ENCODE assay signal across 8 mouse cellular contexts in the genomic region with DNA sequence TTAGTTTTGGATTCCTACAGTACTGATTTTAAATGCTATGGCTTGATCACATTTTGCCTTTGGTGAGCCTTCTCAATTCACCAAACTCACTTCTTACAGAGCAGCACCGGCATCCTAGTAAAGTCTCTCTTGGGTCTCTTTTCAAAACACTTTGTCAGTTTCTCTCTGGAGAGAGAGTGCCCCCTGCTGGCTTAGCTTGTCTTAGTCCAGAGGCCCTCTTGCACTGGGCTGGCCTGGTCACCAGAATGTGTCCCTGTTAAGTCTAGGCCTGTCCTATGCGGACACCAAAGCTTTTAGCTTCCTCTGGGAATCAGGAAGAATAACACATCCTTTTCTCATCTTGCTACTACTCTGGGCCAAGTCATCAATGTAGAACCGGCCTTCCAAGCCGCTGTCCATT.
A peak's percentile ranks its signal among the peaks of the same experiment; 100 is the strongest.
DNase-seq lines count a peak whose midpoint lies in the region; ATAC-seq lines count a peak whose summit lies in the region.

No protein-coding gene starts in this region.

- no peaks in the 10 kb centered on the region for H3K9me3 ChIP-seq in forebrain, embryonic 14.5 days (replicated peaks; ENCODE audit: control insufficient read depth, low read length)
- H3K9me3 ChIP-seq in hindbrain, embryonic 13.5 days, result no peaks in the 10 kb centered on the region

- H3K4me3 ChIP-seq in forebrain, embryonic 14.5 days (ENCODE audit: low read depth, low read length), result no peak overlapping the region
- H3K4me3 ChIP-seq in hindbrain, embryonic 13.5 days, result no peak overlapping the region

- WGBS in forebrain, embryonic 14.5 days, result 44% methylated on average over 4 of the region's 4 CpGs
- WGBS in hindbrain, embryonic 13.5 days, result 50% methylated on average over 4 of the region's 4 CpGs

- no peak overlapping the region for H3K27ac ChIP-seq in forebrain, embryonic 14.5 days (ENCODE audit: low read depth, low read length)
- no peak overlapping the region for H3K27ac ChIP-seq in hindbrain, embryonic 13.5 days

- DNase-seq in MN1 (ENCODE audit: low spot score), result peak; percentile 86
- peak; percentile 80 for DNase-seq in forebrain, embryonic 14.5 days (ENCODE audit: low spot score)
- peak; percentile 32 for DNase-seq in layer of hippocampus, adult 9-11 months
- DNase-seq in lung, postnatal 10 days, result peak; percentile 89
- peak; percentile 78 for DNase-seq in retina, postnatal 1 day
- peak; percentile 73 for DNase-seq in urinary bladder, postnatal 25 days (ENCODE audit: low spot score)

- H3K4me1 ChIP-seq in forebrain, embryonic 14.5 days (ENCODE audit: control insufficient read depth, insufficient read depth, low read length), result no peaks in the 10 kb centered on the region
- H3K4me1 ChIP-seq in hindbrain, embryonic 13.5 days (replicated peaks), result peaks cover 3% of the 10 kb centered on the region; the same call in 1 of the 2 replicates

- H3K4me2 ChIP-seq in forebrain, embryonic 14.5 days (ENCODE audit: low read length), result no peak overlapping the region
- H3K4me2 ChIP-seq in hindbrain, embryonic 13.5 days, result no peak overlapping the region

- peaks cover 3% of the 10 kb centered on the region; the same call in 1 of the 2 replicates for H3K36me3 ChIP-seq in forebrain, embryonic 14.5 days (ENCODE audit: control insufficient read depth, insufficient read depth, low read length)
- H3K36me3 ChIP-seq in hindbrain, embryonic 13.5 days, result peaks cover 14% of the 10 kb centered on the region

- peak; percentile 74 for ATAC-seq in cerebellum, adult (ENCODE audit: insufficient number of reproducible peaks, low FRiP score, low TSS enrichment)
- peak; percentile 57; the same call in 1 of the 2 replicates for ATAC-seq in forebrain, embryonic 14.5 days
- ATAC-seq in hindbrain, embryonic 13.5 days (ENCODE audit: low FRiP score), result 0 out of 2 replicates have a peak, but pooled peaks have one; percentile 43

- no peaks in the 10 kb centered on the region for H3K27me3 ChIP-seq in forebrain, embryonic 14.5 days (replicated peaks; ENCODE audit: control insufficient read depth, insufficient read depth, low read length)
- no peaks in the 10 kb centered on the region for H3K27me3 ChIP-seq in hindbrain, embryonic 13.5 days

- H3K9ac ChIP-seq in forebrain, embryonic 14.5 days (ENCODE audit: low read length), result no peak overlapping the region
- H3K9ac ChIP-seq in hindbrain, embryonic 13.5 days, result no peak overlapping the region

Comparison
In these comparisons a context has a peak if more than half of its experiments do, and no peak if none do; other contexts are left out.
1. DNase-seq: peak in every context shown above with its lines; median percentile 89 in lung, postnatal 10 days; 86 in MN1; 80 in forebrain, embryonic 14.5 days; 78 in retina, postnatal 1 day; 73 in urinary bladder, postnatal 25 days; 32 in layer of hippocampus, adult 9-11 months.